Mouse (Mus musculus): ENCODE data around the gene Ptpru. TPM values are rescaled to one million over a fixed set of nuclear protein-coding genes. Genes with fewer than 3 reads are reported as not detected.

Ptpru gene
- total RNA-seq, 2 experiments from 2014 or later: 44.0 to 54.1 TPM

DNA sequence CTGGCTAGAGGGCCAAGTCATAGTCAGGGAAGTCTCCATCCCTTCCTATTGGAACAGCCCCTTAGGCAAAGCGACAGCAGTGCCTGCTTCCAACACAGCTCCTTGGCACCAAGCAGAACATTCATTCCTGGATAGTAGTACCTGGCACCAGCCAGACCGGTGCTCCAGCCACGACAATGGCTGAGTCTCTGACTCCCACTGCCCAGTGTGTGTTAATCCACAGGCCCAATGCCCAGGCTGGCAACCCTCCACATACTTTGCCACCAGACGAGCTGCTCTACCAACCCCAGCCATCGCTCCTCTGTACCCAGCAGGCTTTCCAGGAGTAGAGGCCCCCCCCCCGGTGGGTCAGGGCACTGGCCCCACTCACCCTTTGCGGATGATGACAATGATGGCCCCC lies 40.6 kb downstream of the Ptpru start:
- DNase-seq: peak; percentile 85
- intact Hi-C loops (cut with DNase I): no loop called here

- peak; percentile 62 for DNase-seq
- intact Hi-C loops (cut with DNase I): no loop called here
Observed at GRCm38 (mm10) chr4:131796312-131797080, 41.6 kb downstream of the Ptpru start.

GRCm38 (mm10) chr4:131786800-131787199 lies 51.3 kb downstream of the Ptpru start:
- intact Hi-C loops (cut with DNase I): no loop called here

GRCm38 (mm10) chr4:131784034-131784433 lies 54.1 kb downstream of the Ptpru start:
- intact Hi-C loops (cut with DNase I): no loop called here
- peak; percentile 69 for DNase-seq

More at GRCm38 (mm10) chr4:131786800-131787199, 51.3 kb downstream of the Ptpru start:
- no peak for DNase-seq

GRCm38 (mm10) chr4:131781023-131781422 lies 57.1 kb downstream of the Ptpru start:
- intact Hi-C loops (cut with DNase I): no loop called here
- DNase-seq: peak; percentile 31

DNA sequence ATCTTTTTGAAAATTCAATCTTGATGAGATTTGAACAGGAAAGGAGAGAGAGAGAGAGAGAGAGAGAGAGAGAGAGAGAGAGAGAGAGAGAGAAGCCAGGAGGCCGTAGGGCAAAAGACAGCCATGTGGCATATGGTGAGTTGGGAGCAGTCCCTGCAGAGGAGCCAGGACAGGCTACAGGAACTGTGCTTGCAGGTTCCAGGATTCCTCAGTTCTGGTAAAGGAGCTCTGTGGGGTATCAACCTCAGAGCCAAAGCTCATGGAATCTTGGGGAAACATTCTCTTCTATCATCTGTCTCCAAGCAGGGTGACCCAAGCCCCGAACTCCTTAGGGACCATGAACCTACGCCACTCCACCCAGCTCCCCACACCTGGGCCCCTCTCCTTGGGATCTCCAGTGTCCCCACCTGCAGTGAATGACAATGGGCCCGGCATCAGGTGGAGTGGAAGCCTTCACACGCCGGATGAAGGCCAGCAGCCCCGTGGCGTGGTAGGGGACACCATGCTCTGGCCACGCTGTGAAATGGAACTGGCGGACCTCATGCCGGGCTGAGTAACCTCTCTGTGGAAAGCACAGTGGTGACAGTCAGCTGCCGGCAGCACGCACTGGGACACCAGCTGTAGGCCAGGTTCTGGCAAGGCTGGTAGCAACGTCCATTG lies 59.3 kb downstream of the Ptpru start:
- intact Hi-C loops (cut with DNase I): no loop called here
- DNase-seq: no peak

- intact Hi-C loops (cut with DNase I): no loop called here
Observed at GRCm38 (mm10) chr4:131771384-131771783, 66.7 kb downstream of the Ptpru start.

GRCm38 (mm10) chr4:131763911-131764310 lies 74.2 kb downstream of the Ptpru start:
- intact Hi-C loops (cut with DNase I): no loop called here
- DNase-seq: no peak

More at GRCm38 (mm10) chr4:131771384-131771783, 66.7 kb downstream of the Ptpru start:
- DNase-seq: peak; percentile 87

- no peak for DNase-seq
Observed at GRCm38 (mm10) chr4:131763479-131763878, 74.6 kb downstream of the Ptpru start.

DNA sequence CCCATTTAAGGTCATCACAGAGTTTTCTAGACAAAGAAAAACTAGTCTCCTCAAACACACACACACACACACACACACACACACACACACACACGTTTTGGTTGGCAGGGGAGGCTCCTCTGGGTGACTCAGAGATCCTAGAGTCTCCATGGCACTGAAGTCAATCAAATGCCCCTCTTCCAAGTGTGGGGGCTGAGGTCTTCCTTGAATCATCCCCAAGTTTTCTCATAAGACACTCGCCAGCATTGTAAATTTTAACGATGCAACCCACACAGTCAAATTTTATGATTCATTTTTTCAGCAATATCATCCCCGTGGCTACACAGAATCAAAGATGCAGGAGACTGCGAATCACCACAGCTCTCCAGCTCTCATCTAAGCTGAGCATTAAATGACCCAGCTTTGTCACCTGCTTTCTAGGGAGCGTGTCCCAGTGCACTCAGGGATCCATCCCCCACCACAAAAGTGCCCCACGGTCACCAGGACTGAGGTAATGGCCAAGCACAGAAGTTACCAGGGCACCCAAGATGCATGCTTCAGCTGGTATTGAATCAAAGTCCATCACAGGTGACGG lies 75.8 kb downstream of the Ptpru start:
- intact Hi-C loops (cut with DNase I): no loop called here
- DNase-seq: no peak

More at GRCm38 (mm10) chr4:131763479-131763878, 74.6 kb downstream of the Ptpru start:
- intact Hi-C loops (cut with DNase I): no loop called here

DNA sequence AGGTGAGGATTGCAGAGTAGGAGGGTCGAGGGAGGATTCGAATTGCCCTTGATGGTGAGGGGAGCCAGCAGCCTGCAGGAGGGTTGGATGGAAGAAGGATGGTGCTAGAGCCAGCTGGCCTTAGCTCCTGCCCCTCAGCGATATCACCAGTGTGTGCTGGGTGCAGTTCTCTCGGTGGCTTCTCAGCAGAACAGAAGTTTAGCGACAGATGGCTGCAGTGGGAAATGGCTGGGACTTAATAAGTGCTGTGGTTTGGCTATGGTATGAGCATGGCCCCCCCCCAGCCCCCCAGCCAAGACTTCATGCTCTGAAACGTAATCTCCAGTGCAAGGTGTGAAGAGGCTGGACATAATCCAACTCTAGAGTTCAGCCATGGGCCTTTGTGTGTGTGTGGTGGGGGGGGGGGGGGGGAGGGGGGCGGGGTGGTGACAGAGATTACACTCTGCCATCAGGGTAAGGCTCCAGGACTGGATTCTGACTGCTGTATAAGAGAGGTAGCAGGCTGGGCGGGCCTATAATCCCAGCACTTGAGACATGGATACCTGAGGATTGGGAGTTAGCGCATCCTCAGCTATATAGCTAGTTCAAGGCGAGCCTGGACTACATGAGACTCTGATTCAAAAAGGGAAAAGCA lies 85.8 kb downstream of the Ptpru start:
- intact Hi-C loops (cut with DNase I): no loop called here
- peak; percentile 59 for DNase-seq

- DNase-seq: no peak
- intact Hi-C loops (cut with DNase I): no loop called here
Observed at GRCm38 (mm10) chr4:131751561-131751960, 86.5 kb downstream of the Ptpru start.

GRCm38 (mm10) chr4:131749802-131750201 lies 88.3 kb downstream of the Ptpru start:
- intact Hi-C loops (cut with DNase I): no loop called here

GRCm38 (mm10) chr4:131744685-131745043 lies 93.4 kb downstream of the Ptpru start:
- intact Hi-C loops (cut with DNase I): no loop called here
- DNase-seq: no peak

More at GRCm38 (mm10) chr4:131749802-131750201, 88.3 kb downstream of the Ptpru start:
- no peak for DNase-seq

DNA sequence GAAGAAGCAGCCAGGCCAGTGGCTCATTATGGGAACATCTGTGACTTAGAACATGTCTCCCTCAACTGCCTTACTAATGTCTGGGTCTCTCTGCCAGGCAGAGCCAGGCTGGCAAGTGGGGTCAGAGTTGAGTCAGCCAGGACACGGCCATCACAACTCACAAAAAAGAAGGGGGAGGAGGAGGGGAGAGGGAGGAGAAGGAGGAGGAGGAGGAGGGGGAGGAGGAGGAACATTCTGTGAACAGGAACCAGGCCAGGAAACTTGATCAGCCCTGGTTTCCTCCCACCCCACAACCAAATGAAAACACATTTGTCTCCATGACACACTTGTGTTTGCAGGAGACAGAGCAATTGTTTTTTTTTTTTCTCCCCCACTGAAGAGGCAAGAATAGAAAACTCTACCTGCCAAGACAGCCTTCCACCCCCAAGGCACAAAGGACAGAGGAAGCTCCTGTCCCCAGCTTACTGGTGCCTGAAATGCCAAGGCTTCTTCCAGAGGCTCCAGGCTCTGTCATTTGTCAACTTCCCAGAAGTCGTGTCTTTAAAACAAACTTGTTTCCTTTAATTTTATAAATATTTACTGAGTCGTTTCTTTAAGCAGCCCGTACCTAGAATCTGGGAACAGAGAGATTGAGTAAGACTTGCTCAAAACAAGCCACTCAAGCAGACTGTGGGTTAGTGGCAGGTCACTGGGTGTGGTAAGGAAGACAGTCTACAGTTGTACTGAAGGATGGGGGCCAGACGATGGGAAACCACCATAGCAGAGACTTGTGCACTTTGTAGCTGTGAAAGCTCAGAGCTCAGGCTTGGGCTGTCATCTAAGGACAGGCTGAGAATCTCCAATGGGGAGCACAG lies 94.0 kb downstream of the Ptpru start:
- no peak for DNase-seq
- intact Hi-C loops (cut with DNase I): no loop called here

DNA sequence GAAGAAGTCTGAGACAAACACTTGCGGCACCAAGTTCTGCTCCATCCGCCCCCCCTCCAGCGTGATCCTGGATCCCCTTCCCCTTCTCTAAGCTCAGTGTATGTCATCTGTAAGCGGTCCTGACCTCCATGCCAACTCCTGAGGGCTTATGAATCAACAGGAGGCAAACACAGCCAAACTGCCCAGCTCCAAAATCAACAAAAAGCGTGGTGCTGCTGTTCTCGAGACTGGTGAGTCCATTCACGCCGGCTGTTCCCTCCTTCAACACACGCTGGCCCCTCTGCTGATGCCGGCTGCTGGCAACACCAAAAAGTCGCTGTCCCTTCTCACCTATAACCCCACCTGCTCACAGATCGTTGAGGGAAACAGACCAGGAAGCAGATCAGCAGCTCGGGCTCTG lies 95.1 kb downstream of the Ptpru start:
- no peak for DNase-seq
- intact Hi-C loops (cut with DNase I): no loop called here

- no peak for DNase-seq
- intact Hi-C loops (cut with DNase I): no loop called here
Observed at GRCm38 (mm10) chr4:131740621-131741020, 97.5 kb downstream of the Ptpru start.

DNA sequence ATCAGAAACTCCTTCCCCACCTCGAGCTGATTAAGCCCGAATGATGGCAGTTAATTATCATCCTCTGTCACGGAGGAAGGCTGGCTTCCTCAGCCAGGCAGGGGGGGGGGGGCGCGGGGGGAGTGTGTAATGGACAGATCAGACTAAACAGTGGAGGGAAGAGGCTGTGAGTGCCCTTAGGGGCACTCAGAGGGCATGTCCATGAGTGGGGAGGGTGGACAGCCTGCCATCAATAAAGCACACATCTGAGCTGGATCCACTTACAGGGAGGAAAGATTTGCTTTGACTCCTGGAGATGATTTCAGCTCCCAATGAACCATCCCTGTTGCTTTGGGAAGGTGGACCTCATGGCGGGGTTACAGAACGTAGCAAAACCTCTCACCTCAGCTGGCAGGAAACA lies 109.5 kb downstream of the Ptpru start:
- no peak for DNase-seq
- intact Hi-C loops (cut with DNase I): loop anchor here (10.0 kb wide), 1 partner anchor 106 kb away; the partner anchor contains the start of gene Ptpru

- DNase-seq: peak; percentile 79
- intact Hi-C loops (cut with DNase I): loop anchor here (10.0 kb wide), 1 partner anchor 111 kb away; the partner anchor contains the start of gene Ptpru
Observed at GRCm38 (mm10) chr4:131723415-131724080, 114.5 kb downstream of the Ptpru start.

Measured in left cerebral cortex, postnatal 4 days (tissue).